Mouse (Mus musculus) lung, postnatal 0 days (tissue): Measurements from ENCODE around the gene Abcg5. TPM values are rescaled to one million over a fixed set of nuclear protein-coding genes. Genes with fewer than 3 reads are reported as not detected.

ENCODE experiments used
- ATAC-seq: fragments of 200-750 bp; cut with Nextera tagmentation; 2 replicates; pipeline ENCODE4 v1.8.0; 2017; ENCODE audit warnings: moderate library complexity
- DNase-seq: peaks from one replicate; pipeline ENCODE4 v3.0.0-alpha.2; 2016; ENCODE audit warnings: low spot score
- H3K27ac ChIP-seq: fragments of 300-500 bp; sonication (generic); 2 replicates; pipeline ENCODE4 v1.5.1; 2014; ENCODE audit warnings: antibody characterized with exemption, mild to moderate bottlenecking, low read length, mixed read lengths
- H3K27me3 ChIP-seq: fragments of 300-500 bp; sonication (generic); replicated peaks from 2 replicates; pipeline ENCODE4 v1.6.1; 2014; ENCODE audit warnings: low read length, mixed read lengths; ENCODE audit not compliant: insufficient read depth
- H3K36me3 ChIP-seq: fragments of 300-500 bp; sonication (generic); 2 replicates; pipeline ENCODE4 v1.6.1; 2014; ENCODE audit warnings: low read length, mixed read lengths; ENCODE audit not compliant: insufficient read depth
- H3K4me1 ChIP-seq: fragments of 300-500 bp; sonication (generic); 2 replicates; pipeline ENCODE4 v1.6.1; 2014; ENCODE audit warnings: antibody characterized with exemption, low read depth, low read length, mixed read lengths; ENCODE audit not compliant: insufficient read depth
- H3K4me2 ChIP-seq: fragments of 300-500 bp; sonication (generic); replicated peaks from 2 replicates; pipeline ENCODE4 v1.6.1; 2014; ENCODE audit warnings: low read depth, mild to moderate bottlenecking, low read length, moderate library complexity, mixed read lengths
- H3K4me3 ChIP-seq: fragments of 300-500 bp; sonication (generic); 2 replicates; pipeline ENCODE4 v1.5.1; 2014; ENCODE audit warnings: low read depth, low read length
- H3K9ac ChIP-seq: fragments of 300-500 bp; sonication (generic); replicated peaks from 2 replicates; pipeline ENCODE4 v1.6.1; 2014; ENCODE audit warnings: low read depth, mild to moderate bottlenecking
- H3K9me3 ChIP-seq: fragments of 300-500 bp; sonication (generic); 2 replicates; pipeline ENCODE4 v1.6.1; 2016; ENCODE audit warnings: low read length, mixed read lengths
- CTCF ChIP-seq: IDR thresholded peaks from 2 replicates; pipeline ENCODE4 v1.5.1; 2016; ENCODE audit warnings: antibody characterized with exemption, mild to moderate bottlenecking
- EP300 ChIP-seq: IDR thresholded peaks from 2 replicates; pipeline ENCODE4 v1.6.1; 2016; ENCODE audit warnings: antibody characterized with exemption, mild to moderate bottlenecking, control low read depth
- WGBS: fragments of 180-500 bp; shearing (Covaris S2); extraction: QIAGEN DNeasy Blood & Tissue Kit; methylation state at CpG from one replicate; pipeline ENCODE4 v1.1.7; 2014; 5-methylcytosine and 5-hydroxymethylcytosine counted together
- polyA plus RNA-seq: library from polyadenylated mRNA; unstranded; fragments of >200 nt; fragmentation: Nextera tagmentation; extraction: Ambion mirVana; gene quantifications from 2 replicates; pipeline ENCODE4 v1.2.1, GENCODE M21; 2015

Gene Abcg5
- polyA plus RNA-seq, 1 experiment from 2014 or later, result 0.61 TPM

- no peak for DNase-seq
- Histone ChIP-seq H3K4me2 (no peak overlapping the region), H3K27me3 (no peaks in the 10 kb centered on the region), H3K27ac (peak overlapping the region; percentile 57; the same call in 1 of the 2 replicates), H3K4me3 (no peak overlapping the region), H3K9me3 (no peaks in the 10 kb centered on the region), H3K9ac (no peak overlapping the region), H3K36me3 (peaks cover 6% of the 10 kb centered on the region; the same call in 1 of the 2 replicates), H3K4me1 (no peaks in the 10 kb centered on the region; the same call in 1 of the 2 replicates)
- TF ChIP-seq CTCF, result no peak
- no peak for TF ChIP-seq EP300
- no peak for ATAC-seq
- 79% methylated on average over 7 of the region's 7 CpGs for whole genome bisulfite sequencing
Observed at GRCm38 (mm10) chr17:84619112-84619511, 63.7 kb downstream of the Abcg5 start.

GRCm38 (mm10) chr17:84617953-84618352 lies 64.9 kb downstream of the Abcg5 start:
- H3K4me1 ChIP-seq, result no peaks in the 10 kb centered on the region; the same call in 1 of the 2 replicates
- H3K4me2 ChIP-seq, result no peak overlapping the region
- ATAC-seq (no peak), DNase-seq (no peak)
- H3K9me3 ChIP-seq, result no peaks in the 10 kb centered on the region
- peaks cover 12% of the 10 kb centered on the region; the same call in 1 of the 2 replicates for H3K36me3 ChIP-seq
- TF ChIP-seq EP300, result no peak
- TF ChIP-seq CTCF, result no peak
- 89% methylated on average over 6 of the region's 6 CpGs for WGBS
- no peak overlapping the region for H3K27ac ChIP-seq
- H3K27me3 ChIP-seq, result no peaks in the 10 kb centered on the region
- no peak overlapping the region for H3K4me3 ChIP-seq
- H3K9ac ChIP-seq, result no peak overlapping the region

GRCm38 (mm10) chr17:84616526-84617074 lies 66.2 kb downstream of the Abcg5 start:
- WGBS, result 79% methylated on average over 6 of the region's 6 CpGs
- no peak overlapping the region for H3K27ac ChIP-seq

GRCm38 (mm10) chr17:84615811-84616210 lies 67.0 kb downstream of the Abcg5 start:
- Histone ChIP-seq H3K27ac (no peak overlapping the region), H3K36me3 (peaks cover 13% of the 10 kb centered on the region; the same call in 1 of the 2 replicates), H3K4me2 (no peak overlapping the region), H3K9me3 (no peaks in the 10 kb centered on the region), H3K27me3 (no peaks in the 10 kb centered on the region), H3K4me1 (no peaks in the 10 kb centered on the region; the same call in 1 of the 2 replicates), H3K9ac (no peak overlapping the region), H3K4me3 (no peak overlapping the region)
- DNase-seq, result no peak
- WGBS, result 93% methylated on average over 11 of the region's 11 CpGs
- ATAC-seq, result no peak
- TF ChIP-seq CTCF (no peak), EP300 (no peak)

More at GRCm38 (mm10) chr17:84616526-84617074, 66.2 kb downstream of the Abcg5 start:
- Histone ChIP-seq H3K4me3 (no peak overlapping the region), H3K36me3 (peaks cover 13% of the 10 kb centered on the region; the same call in 1 of the 2 replicates), H3K27me3 (no peaks in the 10 kb centered on the region), H3K4me1 (no peaks in the 10 kb centered on the region; the same call in 1 of the 2 replicates), H3K9me3 (no peaks in the 10 kb centered on the region), H3K9ac (no peak overlapping the region), H3K4me2 (no peak overlapping the region)
- no peak for TF ChIP-seq CTCF
- no peak for TF ChIP-seq EP300
- no peak for DNase-seq
- no peak for ATAC-seq

GRCm38 (mm10) chr17:84611971-84612370 lies 70.8 kb downstream of the Abcg5 start:
- Histone ChIP-seq H3K9me3 (no peaks in the 10 kb centered on the region), H3K27ac (0 out of 2 replicates have a peak overlapping the region, but pooled peaks have one; percentile 5), H3K4me3 (no peak overlapping the region), H3K4me1 (no peaks in the 10 kb centered on the region), H3K36me3 (peaks cover 13% of the 10 kb centered on the region; the same call in 1 of the 2 replicates), H3K27me3 (no peaks in the 10 kb centered on the region), H3K9ac (no peak overlapping the region), H3K4me2 (no peak overlapping the region)
- WGBS, result 42% methylated on average over 7 of the region's 7 CpGs
- no peak for TF ChIP-seq CTCF
- TF ChIP-seq EP300, result peak; percentile 42; the same call in 1 of the 2 replicates
- DNase-seq (peak; percentile 77), ATAC-seq (peak; percentile 92)

- no peak for ATAC-seq
- Histone ChIP-seq H3K9me3 (no peaks in the 10 kb centered on the region), H3K4me1 (no peaks in the 10 kb centered on the region), H3K9ac (no peak overlapping the region), H3K27me3 (no peaks in the 10 kb centered on the region), H3K4me3 (no peak overlapping the region), H3K36me3 (peaks cover 14% of the 10 kb centered on the region; the same call in 1 of the 2 replicates), H3K27ac (no peak overlapping the region), H3K4me2 (no peak overlapping the region)
- 69% methylated on average over 9 of the region's 9 CpGs for WGBS
- no peak for DNase-seq
- no peak for TF ChIP-seq CTCF
- no peak for TF ChIP-seq EP300
Observed at GRCm38 (mm10) chr17:84611500-84611899, 71.3 kb downstream of the Abcg5 start.
